Mouse (Mus musculus) cerebellum, adult 2 months (tissue): Measurements from ENCODE around the gene Sult6b2.

Experiments used
- CTCF ChIP-seq: fragments of 200-500 bp; IDR thresholded peaks from 2 replicates; pipeline ENCODE4 v1.5.1; 2011; ENCODE audit warnings: low read depth, mild to moderate bottlenecking, control low read depth, low read length, moderate library complexity, borderline replicate concordance; ENCODE audit not compliant: insufficient read depth
- POLR2A ChIP-seq: fragments of 200-500 bp; IDR thresholded peaks from 2 replicates; pipeline ENCODE4 v1.6.1; 2011; ENCODE audit warnings: low read length, control low read depth, borderline replicate concordance; ENCODE audit not compliant: insufficient read depth

GRCm38 (mm10) chr6:142834911-142835310 lies 30.6 kb upstream of the Sult6b2 start:
- TF ChIP-seq CTCF, result no peak
- TF ChIP-seq POLR2A, result no peak
